Mouse (Mus musculus): Measurements from ENCODE around the gene Ms4a4c.
"Not testable (repeated sequence)": the region's sequence is repeated elsewhere in the genome, so short reads cannot be mapped to it uniquely, and the experiment has no call there.

Gene Ms4a4c

GRCm38 (mm10) chr19:11404527-11404926 is at the start of gene Ms4a4c:
TSS of gene Ms4a4c (plus strand) at chr19:11404770.
- no peak for DNase-seq (ENCODE audit: low read depth)

- DNase-seq (ENCODE audit: low read depth), result no peak
Observed at GRCm38 (mm10) chr19:11355730-11356129, 48.8 kb upstream of the Ms4a4c start.

GRCm38 (mm10) chr19:11360106-11360505 is 44.5 kb upstream of the Ms4a4c start:
- peak; percentile 6 for DNase-seq (ENCODE audit: low read depth)

DNA sequence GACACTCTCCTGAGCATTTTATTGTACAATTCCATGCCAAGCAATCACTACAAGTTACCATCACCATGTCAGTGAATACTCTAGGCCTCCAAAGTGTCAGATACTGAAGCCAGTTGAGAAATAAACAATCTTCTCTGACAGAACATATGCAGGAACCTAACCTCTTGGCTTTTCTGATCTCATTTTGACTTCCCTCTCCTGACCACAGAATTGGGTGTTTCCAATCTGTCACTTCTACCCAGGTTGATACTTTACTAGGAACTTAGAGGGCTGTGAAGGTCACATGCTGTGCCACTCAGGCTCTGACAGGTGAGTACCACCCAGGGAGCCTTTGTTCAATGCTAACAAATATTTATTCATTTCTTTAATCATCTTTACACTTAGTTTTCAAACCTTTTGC is 42.6 kb upstream of the Ms4a4c start:
- DNase-seq (ENCODE audit: low read depth), result no peak

GRCm38 (mm10) chr19:11368310-11368709 is 36.3 kb upstream of the Ms4a4c start:
- DNase-seq (ENCODE audit: low read depth), result no peak

GRCm38 (mm10) chr19:11371181-11371580 is 33.4 kb upstream of the Ms4a4c start:
- no peak for DNase-seq (ENCODE audit: low read depth)

DNA sequence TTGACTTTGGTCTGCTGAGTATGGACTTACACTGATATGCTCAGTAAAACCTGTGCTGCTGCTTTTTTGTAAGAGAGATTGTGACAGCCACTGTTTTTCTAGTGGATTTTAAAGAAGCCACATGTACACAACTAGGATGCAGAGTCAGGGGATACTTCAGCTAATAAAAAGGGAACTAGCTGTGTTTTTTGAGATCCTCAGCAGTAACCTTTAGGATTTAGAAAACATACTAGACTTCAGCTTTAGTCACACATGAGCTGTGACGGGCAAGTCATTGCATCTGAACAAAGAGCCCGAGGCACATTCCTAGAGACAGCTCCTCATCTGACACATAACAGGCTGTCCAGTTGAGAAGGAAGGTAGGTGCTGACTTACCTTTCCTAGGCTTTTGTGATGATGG is 29.3 kb upstream of the Ms4a4c start, which contains the start of gene Ms4a4a:
Gene Ms4a4a, plus strand, starts transcription at position 251 of the 400 bp plus-strand sequence.
- no peak for DNase-seq (ENCODE audit: low read depth)

DNA sequence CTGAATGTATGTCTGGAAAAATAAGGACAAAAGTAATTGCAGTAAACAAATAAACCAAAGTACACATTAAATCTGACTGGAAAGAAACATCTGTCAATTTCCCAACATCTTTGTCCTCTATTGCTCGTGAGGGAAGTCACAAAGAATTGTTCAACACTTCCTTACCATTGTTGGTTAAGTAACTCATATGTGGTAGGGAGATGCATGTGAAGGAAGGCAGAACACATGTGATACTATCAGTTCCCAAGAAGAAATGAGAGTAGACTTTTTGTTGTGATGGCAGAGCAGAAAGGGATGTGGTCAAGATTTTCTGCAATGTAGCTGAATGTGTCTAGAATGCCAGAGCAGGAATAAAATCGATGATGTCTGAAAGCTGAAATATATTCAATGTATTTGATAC is 28.2 kb upstream of the Ms4a4c start:
- no peak for DNase-seq (ENCODE audit: low read depth)

DNA sequence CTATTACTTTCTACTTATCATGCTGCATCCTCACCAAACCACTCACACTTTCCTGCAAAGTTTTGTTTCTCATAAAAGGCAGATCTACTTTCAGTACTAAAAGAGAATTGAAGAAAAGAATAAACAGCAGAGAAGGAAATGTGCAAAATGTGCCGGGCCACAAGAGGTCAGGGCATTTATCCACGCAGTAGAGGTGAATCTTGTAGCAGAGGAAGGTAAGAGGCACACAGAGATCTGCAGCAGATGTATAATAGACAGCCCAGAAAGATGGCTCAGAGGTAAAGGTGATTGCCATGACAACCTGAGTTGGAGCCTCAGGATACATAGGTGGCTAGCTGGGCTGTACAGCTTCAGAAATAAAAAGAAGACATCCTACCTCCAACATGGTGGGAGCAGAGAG is 17.5 kb upstream of the Ms4a4c start:
- DNase-seq (ENCODE audit: low read depth), result no peak

DNA sequence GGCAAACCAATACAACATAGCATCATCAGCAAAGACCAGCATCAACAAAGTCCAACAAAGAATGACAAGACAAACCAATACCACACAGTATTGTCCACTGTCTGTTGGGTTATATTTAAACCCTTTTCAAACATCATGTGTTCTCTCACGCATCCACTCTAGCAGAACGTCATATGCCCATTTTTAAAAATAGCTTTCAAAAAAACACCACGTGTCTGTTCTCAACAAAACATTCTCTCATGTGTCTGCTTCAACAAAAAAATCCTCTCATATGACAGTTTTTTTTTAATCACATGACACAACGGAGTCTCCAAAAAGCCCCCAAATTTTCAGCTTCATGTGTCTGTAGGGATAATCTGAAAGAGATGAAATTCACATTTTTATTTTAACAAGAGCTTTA is 16.9 kb upstream of the Ms4a4c start:
- no peak for DNase-seq (ENCODE audit: low read depth)

GRCm38 (mm10) chr19:11388949-11389348 is 15.6 kb upstream of the Ms4a4c start:
- DNase-seq (ENCODE audit: low read depth), result no peak

- DNase-seq (ENCODE audit: low read depth), result no peak
Observed at GRCm38 (mm10) chr19:11395769-11396168, 8.8 kb upstream of the Ms4a4c start.

DNA sequence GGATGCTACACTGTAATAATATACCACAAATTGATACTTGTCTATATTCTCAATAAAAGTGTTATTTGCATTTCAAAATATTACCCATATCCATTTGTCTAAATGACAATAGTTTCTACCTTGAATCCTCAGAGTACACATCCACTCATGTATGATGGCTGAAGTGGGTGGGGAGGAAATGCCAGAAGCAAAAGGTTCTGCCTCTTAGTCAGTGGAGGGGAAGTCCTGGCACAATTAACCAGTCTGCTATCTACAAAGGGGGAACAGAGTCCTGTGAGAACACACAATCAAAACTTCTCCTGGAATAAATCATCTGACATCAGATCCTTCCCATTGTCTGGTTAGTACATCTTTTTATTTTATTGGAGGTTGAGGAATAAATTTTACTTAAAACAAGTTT is 2.9 kb downstream of the Ms4a4c start:
- DNase-seq (ENCODE audit: low read depth), result no peak

- DNase-seq (ENCODE audit: low read depth), result no peak
Observed at GRCm38 (mm10) chr19:11408591-11408990, 4.0 kb downstream of the Ms4a4c start.

DNA sequence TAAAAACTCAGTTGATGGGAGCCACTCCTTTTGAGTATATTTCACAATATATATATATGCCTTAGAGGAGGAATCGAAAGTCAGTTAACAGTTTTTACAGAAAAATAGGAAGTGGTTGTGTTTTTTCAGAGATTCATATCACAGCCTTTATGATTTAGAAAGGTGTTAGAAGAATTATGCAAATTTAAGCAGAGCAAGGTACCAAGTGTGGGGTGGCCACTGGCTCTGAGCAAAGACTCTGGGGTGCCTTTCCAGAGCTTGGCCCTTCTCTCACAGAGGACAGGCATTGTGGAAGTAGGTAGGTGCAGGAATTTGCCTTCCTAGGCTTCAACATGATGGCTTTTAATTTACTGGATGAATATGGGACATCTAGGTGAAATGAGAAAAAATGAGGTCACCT is 7.1 kb downstream of the Ms4a4c start:
- no peak for DNase-seq (ENCODE audit: low read depth)

DNA sequence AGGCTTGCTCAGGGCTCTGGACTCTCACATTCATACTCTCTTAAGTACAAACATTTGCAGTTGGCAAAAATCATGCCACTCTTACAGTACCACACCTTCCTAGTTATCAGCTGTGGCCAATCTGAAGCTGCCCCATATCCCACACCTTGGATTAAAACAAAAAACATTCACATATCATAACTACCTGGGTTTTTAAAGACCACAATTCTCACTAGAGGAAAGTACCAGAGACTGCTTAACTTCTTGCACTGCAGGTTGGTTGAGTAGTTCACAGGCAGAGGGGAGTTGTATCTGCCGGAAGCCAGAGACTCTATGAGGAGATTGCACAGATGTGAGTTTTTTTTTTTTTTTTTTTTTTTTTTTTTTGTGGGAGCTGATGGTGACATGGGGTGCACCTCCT is 9.5 kb downstream of the Ms4a4c start:
- DNase-seq (ENCODE audit: low read depth), result no peak

DNA sequence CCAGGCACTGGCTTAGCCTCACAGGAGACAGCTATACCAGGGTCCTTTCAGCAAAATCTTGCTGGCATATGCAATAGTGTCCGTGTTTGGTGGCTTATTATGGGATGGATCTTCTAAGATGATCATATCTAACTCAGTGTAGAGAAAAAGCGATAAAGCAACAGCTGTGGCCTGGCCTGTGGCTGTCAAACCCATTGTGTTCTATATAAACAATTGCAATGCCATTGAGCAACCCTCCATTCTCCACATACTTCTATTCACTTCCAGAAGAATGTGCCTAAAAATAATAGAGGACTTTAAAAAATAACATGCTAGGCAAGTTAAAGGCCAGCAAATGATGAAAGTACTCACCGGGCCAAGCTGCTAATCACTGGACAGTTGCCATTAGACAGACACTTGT is 11.0 kb downstream of the Ms4a4c start:
- DNase-seq (ENCODE audit: low read depth), result no peak

GRCm38 (mm10) chr19:11418865-11419264 is 14.3 kb downstream of the Ms4a4c start:
- not testable (repeated sequence) for DNase-seq (ENCODE audit: low read depth)

DNA sequence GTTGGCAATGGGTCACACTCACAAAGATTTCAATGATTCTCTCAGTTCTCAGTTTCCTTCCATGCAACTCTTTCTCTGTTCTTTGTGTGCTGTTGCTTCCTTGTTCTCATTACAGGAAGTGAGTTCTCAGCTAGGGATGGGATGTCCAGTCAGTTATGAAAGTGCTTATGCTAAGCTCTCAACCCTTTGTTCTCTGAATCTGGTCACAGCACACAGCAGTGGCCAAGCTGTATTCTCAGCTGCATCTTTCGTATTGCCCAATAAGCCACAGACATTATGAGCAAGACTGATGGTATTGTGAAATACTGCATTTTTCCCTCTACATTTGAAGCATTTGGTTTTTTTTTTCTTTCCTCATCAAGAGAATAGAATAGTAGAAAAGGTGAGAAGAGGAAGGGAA is 26.6 kb downstream of the Ms4a4c start:
- not testable (repeated sequence) for DNase-seq (ENCODE audit: low read depth)

DNA sequence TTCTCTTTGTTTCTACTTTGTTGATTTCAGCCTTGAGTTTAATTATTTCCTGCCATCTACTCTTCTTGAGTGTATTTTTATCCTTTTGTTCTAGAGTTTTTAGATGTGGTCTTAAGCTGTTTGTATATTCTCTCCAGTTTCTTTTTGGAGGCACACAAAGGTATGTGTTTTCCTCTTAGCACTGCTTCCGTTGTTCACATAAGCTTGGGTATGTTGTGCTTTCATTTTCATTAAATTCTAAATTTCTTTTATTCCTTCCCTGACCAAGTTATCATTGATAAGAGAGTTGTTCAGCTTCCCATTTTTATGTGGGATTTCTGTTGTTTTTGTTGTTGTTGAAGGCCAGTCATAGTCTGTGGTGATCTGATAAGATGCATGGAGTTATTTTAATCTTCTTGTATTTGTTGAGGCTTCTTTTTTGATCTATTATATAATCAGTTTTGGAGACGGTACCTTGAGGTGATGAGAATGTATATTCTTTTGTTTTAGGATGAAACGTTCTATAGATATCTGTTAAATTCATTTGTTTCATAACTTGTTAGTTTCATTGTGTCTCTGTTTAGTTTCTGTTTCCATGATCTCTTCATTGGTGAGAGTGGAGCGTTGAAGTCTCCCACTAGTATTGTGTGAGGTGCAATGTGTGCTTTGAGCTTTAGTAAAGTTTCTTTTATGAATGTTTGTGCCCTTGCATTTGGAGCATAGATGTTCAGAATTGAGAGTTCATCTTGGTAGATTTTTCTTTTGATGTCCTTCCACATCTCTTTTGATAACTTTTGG is 30.7 kb downstream of the Ms4a4c start:
- DNase-seq (ENCODE audit: low read depth), result no peak

DNA sequence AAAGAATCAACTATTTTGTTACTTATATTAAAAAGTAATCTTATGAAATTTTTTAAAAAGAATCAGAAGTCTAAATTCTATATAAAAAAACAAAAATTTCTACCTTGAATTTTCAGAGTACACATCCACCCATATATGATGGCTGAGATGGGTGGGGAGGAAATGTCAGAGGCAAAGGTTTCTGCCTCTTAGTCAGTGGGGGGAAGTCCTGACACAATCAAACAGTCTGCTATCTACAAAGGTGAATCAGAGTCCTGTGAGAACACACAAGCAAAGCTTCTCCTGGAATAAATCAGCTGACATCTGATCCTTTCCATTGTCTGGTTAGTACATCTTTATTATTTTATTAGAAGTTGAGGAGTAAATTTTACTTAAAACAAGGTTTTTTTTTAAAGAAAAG is 38.8 kb downstream of the Ms4a4c start, which contains the start of gene Ms4a4b:
Gene Ms4a4b, plus strand, starts transcription at position 216 of the 400 bp plus-strand sequence.
- no peak for DNase-seq (ENCODE audit: low read depth)

DNA sequence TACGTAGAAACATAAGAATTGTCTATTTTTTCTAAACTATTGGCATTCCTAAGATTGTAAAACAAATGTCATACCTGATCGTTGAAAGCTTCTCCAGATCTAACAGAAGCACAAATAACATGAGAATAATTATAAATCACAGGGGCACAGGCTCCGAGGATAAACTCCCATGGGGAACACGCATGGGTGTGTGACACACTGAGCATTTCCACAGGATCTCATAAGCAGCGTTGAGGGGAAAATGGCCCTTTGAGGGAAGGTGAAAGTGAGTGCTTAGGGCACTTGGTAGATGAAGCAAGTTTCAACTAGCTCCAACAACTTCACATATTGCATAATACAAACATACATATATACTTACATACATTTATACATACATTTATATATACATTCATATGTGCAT is 39.4 kb downstream of the Ms4a4c start:
- DNase-seq (ENCODE audit: low read depth), result no peak

GRCm38 (mm10) chr19:11447238-11447637 is 42.7 kb downstream of the Ms4a4c start:
- DNase-seq (ENCODE audit: low read depth), result no peak

DNA sequence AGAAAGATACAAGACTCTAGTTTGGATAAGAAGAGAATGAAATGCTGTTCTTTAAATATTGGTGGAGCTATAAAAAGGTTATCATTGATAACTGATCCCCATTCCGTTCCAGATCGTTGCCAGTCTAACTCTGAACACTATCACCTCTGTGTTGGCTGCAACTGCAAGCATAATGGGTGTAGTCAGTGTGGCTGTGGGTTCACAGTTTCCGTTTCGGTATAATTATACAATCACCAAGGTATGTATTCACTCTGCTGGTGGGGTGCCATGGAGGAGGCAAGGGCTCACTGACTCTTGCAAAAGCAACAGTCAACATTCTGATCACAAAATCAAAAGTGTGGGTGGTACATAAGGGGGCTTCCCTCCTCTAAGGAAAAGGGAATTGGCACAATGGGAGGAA is 54.5 kb downstream of the Ms4a4c start:
- not testable (repeated sequence) for DNase-seq (ENCODE audit: low read depth)

All from NIH3T3 (cell line).